Mouse (Mus musculus) kidney, embryonic 16.5 days (tissue): Measurements from ENCODE around the gene Kcnj12. TPM values are rescaled to one million over a fixed set of nuclear protein-coding genes. Genes with fewer than 3 reads are reported as not detected.

ENCODE experiments used
- ATAC-seq: fragments of 200-750 bp; cut with Nextera tagmentation; 2 replicates; pipeline ENCODE4 v1.8.0; 2017; ENCODE audit warnings: moderate TSS enrichment; ENCODE audit not compliant: low FRiP score, low TSS enrichment
- H3K27ac ChIP-seq: fragments of 300-500 bp; sonication (generic); 2 replicates; pipeline ENCODE4 v1.5.1; 2014; ENCODE audit warnings: low read length
- H3K27me3 ChIP-seq: fragments of 300-500 bp; sonication (generic); 2 replicates; pipeline ENCODE4 v1.6.1; 2014; ENCODE audit warnings: low read length, control low read depth, mixed read lengths; ENCODE audit not compliant: insufficient read depth
- H3K36me3 ChIP-seq: fragments of 300-500 bp; sonication (generic); 2 replicates; pipeline ENCODE4 v1.6.1; 2014; ENCODE audit warnings: low read length, control low read depth, mixed read lengths; ENCODE audit not compliant: insufficient read depth
- H3K4me1 ChIP-seq: fragments of 300-500 bp; sonication (generic); 2 replicates; pipeline ENCODE4 v1.6.1; 2014; ENCODE audit warnings: low read length, control low read depth, mixed read lengths; ENCODE audit not compliant: insufficient read depth
- H3K4me2 ChIP-seq: fragments of 300-500 bp; sonication (generic); replicated peaks from 2 replicates; pipeline ENCODE4 v1.6.1; 2014; ENCODE audit warnings: low read depth, low read length
- H3K4me3 ChIP-seq: fragments of 300-500 bp; sonication (generic); 2 replicates; pipeline ENCODE4 v1.5.1; 2014; ENCODE audit warnings: mild to moderate bottlenecking, low read length
- H3K9ac ChIP-seq: fragments of 300-500 bp; sonication (generic); replicated peaks from 2 replicates; pipeline ENCODE4 v1.6.1; 2014; ENCODE audit warnings: low read length
- H3K9me3 ChIP-seq: fragments of 300-500 bp; sonication (generic); 2 replicates; pipeline ENCODE4 v1.6.1; 2016; ENCODE audit warnings: low read length, control low read depth
- WGBS: fragments of 180-500 bp; shearing (Covaris S2); extraction: QIAGEN DNeasy Blood & Tissue Kit; methylation state at CpG from one replicate; pipeline ENCODE4 v1.1.7; 2014; 5-methylcytosine and 5-hydroxymethylcytosine counted together
- polyA plus RNA-seq: library from polyadenylated mRNA; unstranded; fragments of >200 nt; fragmentation: Nextera tagmentation; extraction: Ambion mirVana; gene quantifications from 2 replicates; pipeline ENCODE4 v1.2.1, GENCODE M21; 2015

The Kcnj12 gene
- polyA plus RNA-seq, 1 experiment from 2014 or later: 0.32 TPM

GRCm38 (mm10) chr11:61116226-61116625 is 93.9 kb downstream of the Kcnj12 start:
- WGBS: 71% methylated on average over 8 of the region's 8 CpGs
- H3K9me3 ChIP-seq: peaks cover 4% of the 10 kb centered on the region; the same call in 1 of the 2 replicates
- H3K4me1 ChIP-seq: no peaks in the 10 kb centered on the region
- H3K27ac ChIP-seq: no peak overlapping the region
- no peak overlapping the region for H3K4me3 ChIP-seq
- no peaks in the 10 kb centered on the region for H3K27me3 ChIP-seq
- no peak for ATAC-seq
- H3K9ac ChIP-seq: no peak overlapping the region
- no peak overlapping the region for H3K4me2 ChIP-seq
- no peaks in the 10 kb centered on the region for H3K36me3 ChIP-seq

- no peak overlapping the region for H3K27ac ChIP-seq
- H3K27me3 ChIP-seq: no peaks in the 10 kb centered on the region
- no peak overlapping the region for H3K9ac ChIP-seq
- 72% methylated on average over 3 of the region's 3 CpGs for WGBS
- H3K9me3 ChIP-seq: peaks cover 4% of the 10 kb centered on the region; the same call in 1 of the 2 replicates
- H3K4me2 ChIP-seq: no peak overlapping the region
- no peaks in the 10 kb centered on the region for H3K4me1 ChIP-seq
- ATAC-seq: no peak
- H3K4me3 ChIP-seq: no peak overlapping the region
- no peaks in the 10 kb centered on the region for H3K36me3 ChIP-seq
Observed at GRCm38 (mm10) chr11:61119996-61120583, 97.7 kb downstream of the Kcnj12 start.

Other genes starting within 250 kb of the Kcnj12 start
- 17.1 and 19.6 TPM in 2 replicates for gene Top3a, start 245.2 kb upstream of the Kcnj12 start, polyA plus RNA-seq
- gene Smcr8, start 245.0 kb upstream of the Kcnj12 start, polyA plus RNA-seq: 6.6 and 7.6 TPM in 2 replicates
- 79.4 and 84.6 TPM in 2 replicates for gene Shmt1, start 210.8 kb upstream of the Kcnj12 start, polyA plus RNA-seq
- gene Dhrs7b, start 191.9 kb upstream of the Kcnj12 start, polyA plus RNA-seq: 41.7 and 42.8 TPM in 2 replicates
- gene Tmem11, start 143.3 kb upstream of the Kcnj12 start, polyA plus RNA-seq: 72.0 and 79.6 TPM in 2 replicates
- 29.9 and 31.2 TPM in 2 replicates for gene Natd1, start 107.8 kb upstream of the Kcnj12 start, polyA plus RNA-seq
- 138 and 142 TPM in 2 replicates for gene Map2k3, start 90.5 kb upstream of the Kcnj12 start, polyA plus RNA-seq
- 1.3 and 1.8 TPM in 2 replicates for gene Tnfrsf13b, start 104.2 kb downstream of the Kcnj12 start, polyA plus RNA-seq
- 137 and 144 TPM in 2 replicates for gene Usp22, start 152.5 kb downstream of the Kcnj12 start, polyA plus RNA-seq
- gene Aldh3a1, start 185.0 kb downstream of the Kcnj12 start, polyA plus RNA-seq: not detected in 2 replicates
- gene Aldh3a2, start 244.9 kb downstream of the Kcnj12 start, polyA plus RNA-seq: 40.7 and 42.1 TPM in 2 replicates